In genomic region chr6:146833485-146834314, GRCm38 (mm10) we compare ENCODE assay signal across 7 mouse cellular contexts. TPM values are rescaled to one million over a fixed set of nuclear protein-coding genes. Genes with fewer than 3 reads are reported as not detected.
DNase-seq lines count a peak whose midpoint lies in the region; ATAC-seq and TF ChIP-seq lines count a peak whose summit lies in the region.

No protein-coding gene starts in this region.

- peak; percentile 66 for DNase-seq in CH12.LX (ENCODE audit: extremely low read depth)
- peak; percentile 51 for DNase-seq in R1 (ENCODE audit: low read depth, low spot score)
- DNase-seq in heart, postnatal 4 days: peak; percentile 69
- peak; percentile 58 for DNase-seq in layer of hippocampus, adult 11-12 months (ENCODE audit: low spot score)
- peak; percentile 81 for DNase-seq in retina, postnatal 1 day

- no peak for TF ChIP-seq POLR2A in CH12.LX (IDR thresholded peaks at IDR 0.05; ENCODE audit: low read depth, low read length)
- no peak for TF ChIP-seq POLR2A in embryonic fibroblast, embryonic 13.5 days (IDR thresholded peaks at IDR 0.05; ENCODE audit: low read depth, low read length)

- no peaks in the 10 kb centered on the region for H3K9me3 ChIP-seq in CH12.LX (replicated peaks; ENCODE audit: low read length)
- H3K9me3 ChIP-seq in lung, embryonic 16.5 days (ENCODE audit: control insufficient read depth, low read length): no peaks in the 10 kb centered on the region

- no peaks in the 10 kb centered on the region for H3K36me3 ChIP-seq in CH12.LX (replicated peaks in 1 of 2; ENCODE audit: control insufficient read depth in 1 of 2, insufficient read depth in 1 of 2, low read length in 1 of 2)
- H3K36me3 ChIP-seq in lung, embryonic 16.5 days (ENCODE audit: control insufficient read depth, insufficient read depth, low read length): no peaks in the 10 kb centered on the region

- peak; percentile 60 to 88 for TF ChIP-seq CTCF in CH12.LX (conservative IDR thresholded peaks at IDR 0.05 in 1 of 2, IDR thresholded peaks at IDR 0.05 in 1 of 2; ENCODE audit: low read depth in 2 of 2, low read length in 2 of 2)
- peak; percentile 87 for TF ChIP-seq CTCF in embryonic fibroblast, embryonic 13.5 days (IDR thresholded peaks at IDR 0.05; ENCODE audit: borderline replicate concordance, insufficient read depth, low read length)

- dilution Hi-C loops in CH12.LX (cut with MboI; ENCODE audit: extremely low pct_ligation_motif_present, extremely low pct_unique_long_range_greater_than_20kb, low sequenced_read_pairs): no loop called here

- in situ Hi-C loops in CH12.LX (cut with MboI; ENCODE audit: low pct_ligation_motif_present, low pct_unique_long_range_greater_than_20kb, low sequenced_read_pairs): loop anchor here (10.0 kb wide), 2 partner anchors 131 to 161 kb away; no protein-coding TSS in a partner anchor

- no peaks in the 10 kb centered on the region for H3K27me3 ChIP-seq in CH12.LX (replicated peaks)
- H3K27me3 ChIP-seq in lung, embryonic 16.5 days (ENCODE audit: control insufficient read depth, insufficient read depth, low read depth, low read length): no peaks in the 10 kb centered on the region

- WGBS in lung, embryonic 16.5 days: 65% methylated on average over 6 of the region's 6 CpGs

- peak; percentile 82 for TF ChIP-seq RAD21 in CH12.LX (IDR thresholded peaks at IDR 0.05; ENCODE audit: low read depth, low read length)

- ATAC-seq in lung, embryonic 16.5 days (ENCODE audit: low read depth): peak; percentile 66; the same call in 1 of the 2 replicates

- H3K79me2 ChIP-seq in CH12.LX (replicated peaks; ENCODE audit: control insufficient read depth, extremely low read depth, insufficient read depth, poor library complexity, severe bottlenecking): no peaks in the 10 kb centered on the region

- no peaks in the 10 kb centered on the region for H3K4me1 ChIP-seq in CH12.LX (ENCODE audit: control insufficient read depth in 1 of 2, insufficient read depth in 2 of 2)
- H3K4me1 ChIP-seq in embryonic fibroblast, embryonic 13.5 days (ENCODE audit: control insufficient read depth, insufficient read depth, low read length): no peaks in the 10 kb centered on the region
- H3K4me1 ChIP-seq in lung, embryonic 16.5 days (replicated peaks; ENCODE audit: control insufficient read depth, insufficient read depth, low read length): peaks cover 9% of the 10 kb centered on the region; the same call in 1 of the 2 replicates

- H3K4me2 ChIP-seq in CH12.LX (ENCODE audit: insufficient read depth, low read depth, poor library complexity, severe bottlenecking): no peak overlapping the region
- H3K4me2 ChIP-seq in lung, embryonic 16.5 days (ENCODE audit: low read depth, low read length): no peak overlapping the region

- H3K9ac ChIP-seq in CH12.LX (ENCODE audit: insufficient read depth, low read depth): no peak overlapping the region
- no peak overlapping the region for H3K9ac ChIP-seq in lung, embryonic 16.5 days (ENCODE audit: low read length)

- no peak for TF ChIP-seq EP300 in CH12.LX (IDR thresholded peaks at IDR 0.05; ENCODE audit: low read length)

- no peak overlapping the region for H3K4me3 ChIP-seq in CH12.LX (replicated peaks in 1 of 3; ENCODE audit: low read depth in 2 of 3, low read length in 2 of 3, poor library complexity in 1 of 3)
- no peak overlapping the region for H3K4me3 ChIP-seq in embryonic fibroblast, embryonic 13.5 days (ENCODE audit: insufficient read depth, low read length)
- H3K4me3 ChIP-seq in lung, embryonic 16.5 days (ENCODE audit: low read length): no peak overlapping the region

- H3K27ac ChIP-seq in CH12.LX (ENCODE audit: insufficient read depth, low read depth): no peak overlapping the region
- H3K27ac ChIP-seq in embryonic fibroblast, embryonic 13.5 days (ENCODE audit: insufficient read depth, low read length): no peak overlapping the region
- no peak overlapping the region for H3K27ac ChIP-seq in lung, embryonic 16.5 days (ENCODE audit: low read length)

TF ChIP-seq in CH12.LX, 34 proteins besides CTCF, POLR2A, EP300 and RAD21:
- TF ChIP-seq HCFC1 (IDR thresholded peaks at IDR 0.05; ENCODE audit: low read depth, low read length) (no peak), MAFK (IDR thresholded peaks at IDR 0.05; ENCODE audit: insufficient replicate concordance, low read length) (no peak), ETS1 (conservative IDR thresholded peaks at IDR 0.05; ENCODE audit: low read depth, low read length) (no peak), MYC (IDR thresholded peaks at IDR 0.05; ENCODE audit: low read depth, low read length) (no peak), BHLHE40 (IDR thresholded peaks at IDR 0.05; ENCODE audit: low read depth, low read length) (no peak), ZNF384 (IDR thresholded peaks at IDR 0.05; ENCODE audit: low read depth, low read length) (no peak), RCOR1 (conservative IDR thresholded peaks at IDR 0.05; ENCODE audit: low read depth, low read length) (no peak), ELF1 (IDR thresholded peaks at IDR 0.05; ENCODE audit: low read depth, low read length) (no peak), IRF4 (IDR thresholded peaks at IDR 0.05; ENCODE audit: low read depth, low read length) (no peak), MAZ (IDR thresholded peaks at IDR 0.05; ENCODE audit: low read depth, low read length) (no peak), ZC3H11A (IDR thresholded peaks at IDR 0.05; ENCODE audit: low read depth, low read length) (peak; percentile 63; the same call in 1 of the 2 replicates), GABPA (IDR thresholded peaks at IDR 0.05; ENCODE audit: insufficient replicate concordance, low read depth, low read length) (no peak), NRF1 (IDR thresholded peaks at IDR 0.05; ENCODE audit: low read depth, low read length) (0 out of 2 replicates have a peak, but pooled peaks have one; percentile 47), UBTF (IDR thresholded peaks at IDR 0.05; ENCODE audit: low read depth, low read length) (no peak), SMC3 (IDR thresholded peaks at IDR 0.05; ENCODE audit: low read depth, low read length) (peak; percentile 91), E2F4 (IDR thresholded peaks at IDR 0.05; ENCODE audit: insufficient replicate concordance, low read depth, low read length) (no peak)

RNA-seq across cellular contexts. Expression of gene Smco2, which starts 16.2 kb away (rescaled TPM):
- total RNA-seq in CH12.LX (2012; rRNA removed): not detected in 2 replicates
- total RNA-seq in CH12.LX (2014; rRNA removed): not detected in 2 replicates
- polyA plus RNA-seq in CH12.LX (2012; ENCODE audit: insufficient read length, low read depth): not detected in 2 replicates
- not detected in 2 replicates for polyA plus RNA-seq in embryonic fibroblast, embryonic 13.5 days (2011; ENCODE audit: insufficient read length, low read depth, missing spikeins)
- total RNA-seq in heart, postnatal 4 days (2021): under 1 TPM; 0.47 to 0.62 TPM
- polyA plus RNA-seq in lung, embryonic 16.5 days (2015; fragmentation: Nextera tagmentation; extraction: Ambion mirVana): not detected in 2 replicates

RNA-seq across cellular contexts. Expression of gene Arntl2, which starts 37.8 kb away (rescaled TPM):
- not detected in 2 replicates for total RNA-seq in CH12.LX (2012; rRNA removed)
- total RNA-seq in CH12.LX (2014; rRNA removed): 0.07 TPM in 1 of 2 replicates, not detected in the other
- not detected in 2 replicates for polyA plus RNA-seq in CH12.LX (2012; ENCODE audit: insufficient read length, low read depth)
- polyA plus RNA-seq in embryonic fibroblast, embryonic 13.5 days (2011; ENCODE audit: insufficient read length, low read depth, missing spikeins): 13.7 and 14.5 TPM in 2 replicates
- total RNA-seq in heart, postnatal 4 days (2021): 1 to 10 TPM; 1.4 to 2.1 TPM
- polyA plus RNA-seq in lung, embryonic 16.5 days (2015; fragmentation: Nextera tagmentation; extraction: Ambion mirVana): 3.9 and 4.4 TPM in 2 replicates

RNA-seq across cellular contexts. Expression of gene Ppfibp1, which starts 54.6 kb away (rescaled TPM):
- total RNA-seq in CH12.LX (2012; rRNA removed) (20.9 and 23.4 TPM in 2 replicates), CH12.LX (2014; rRNA removed) (28.2 and 31.4 TPM in 2 replicates)
- 28.2 and 33.1 TPM in 2 replicates for polyA plus RNA-seq in CH12.LX (2012; ENCODE audit: insufficient read length, low read depth)
- polyA plus RNA-seq in embryonic fibroblast, embryonic 13.5 days (2011; ENCODE audit: insufficient read length, low read depth, missing spikeins): 196 and 246 TPM in 2 replicates
- total RNA-seq in heart, postnatal 4 days (2021): 100 to 1,000 TPM in 1 of 2 experiments, 10 to 100 TPM in 1; 95.3 to 106 TPM
- polyA plus RNA-seq in lung, embryonic 16.5 days (2015; fragmentation: Nextera tagmentation; extraction: Ambion mirVana): 46.8 and 50.5 TPM in 2 replicates
